Mouse (Mus musculus) neural tube, embryonic 10.5 days (tissue): ENCODE results near the gene Ube2g1.

Experiments used
- DNase-seq: peaks from one replicate; pipeline ENCODE4 v3.0.0-alpha.2; 2017; ENCODE audit warnings: low spot score; ENCODE audit errors: extremely low spot score

Ube2g1 gene

GRCm38 (mm10) chr11:72606694-72607407, at the start of gene Ube2g1:
TSS of gene Ube2g1 (plus strand) at chr11:72607283.
- peak; percentile 97 for DNase-seq

GRCm38 (mm10) chr11:72558155-72558554, 48.9 kb upstream of the Ube2g1 start:
- no peak for DNase-seq

DNA sequence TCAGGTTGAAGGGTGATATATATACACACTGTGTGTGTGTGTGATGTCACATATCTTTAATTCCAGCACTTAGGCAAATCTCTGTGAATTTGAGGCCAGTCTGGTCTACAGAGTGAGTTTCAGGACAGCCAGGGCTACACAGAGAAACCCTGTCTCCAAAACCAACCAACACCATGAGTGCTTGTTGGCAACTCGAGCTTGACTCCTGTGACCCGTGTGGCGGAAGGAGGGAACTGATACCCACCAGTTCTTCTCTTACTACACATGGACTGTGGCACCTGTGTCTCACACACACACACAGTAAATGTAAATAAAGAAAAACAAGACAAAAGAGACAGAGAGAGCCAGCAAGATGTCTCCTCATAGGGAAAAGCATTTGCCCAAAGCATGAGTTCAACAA, 46.4 kb upstream of the Ube2g1 start:
- no peak for DNase-seq

DNA sequence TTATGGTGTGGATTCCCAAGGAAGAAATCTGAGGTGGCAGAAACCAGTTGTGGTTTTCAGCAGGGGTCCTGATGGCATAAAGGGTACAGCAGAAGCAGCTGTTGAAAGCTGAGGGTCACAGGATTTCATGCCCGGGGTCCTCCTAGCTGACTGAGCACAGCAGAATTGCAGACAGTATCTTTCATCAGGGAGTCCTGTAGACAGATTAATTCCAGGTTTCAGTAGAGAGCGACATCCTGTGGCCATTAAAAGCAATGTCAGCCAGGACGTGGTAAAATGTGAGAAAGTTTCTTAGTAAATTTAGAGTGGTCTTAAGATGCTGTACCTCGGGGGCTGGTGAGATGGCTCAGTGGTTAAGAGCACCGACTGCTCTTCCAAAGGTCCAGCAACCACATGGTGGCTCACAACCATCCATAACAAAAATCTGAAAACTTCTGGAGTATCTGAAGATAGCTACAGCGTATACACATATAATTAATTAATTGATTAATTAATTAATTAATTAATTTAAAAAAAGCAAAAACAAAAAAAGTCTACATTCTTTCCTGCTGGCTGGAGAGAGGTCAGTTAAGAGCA, 42.8 kb upstream of the Ube2g1 start:
- peak; percentile 38 for DNase-seq

GRCm38 (mm10) chr11:72566304-72566703, 40.8 kb upstream of the Ube2g1 start:
- no peak for DNase-seq

DNA sequence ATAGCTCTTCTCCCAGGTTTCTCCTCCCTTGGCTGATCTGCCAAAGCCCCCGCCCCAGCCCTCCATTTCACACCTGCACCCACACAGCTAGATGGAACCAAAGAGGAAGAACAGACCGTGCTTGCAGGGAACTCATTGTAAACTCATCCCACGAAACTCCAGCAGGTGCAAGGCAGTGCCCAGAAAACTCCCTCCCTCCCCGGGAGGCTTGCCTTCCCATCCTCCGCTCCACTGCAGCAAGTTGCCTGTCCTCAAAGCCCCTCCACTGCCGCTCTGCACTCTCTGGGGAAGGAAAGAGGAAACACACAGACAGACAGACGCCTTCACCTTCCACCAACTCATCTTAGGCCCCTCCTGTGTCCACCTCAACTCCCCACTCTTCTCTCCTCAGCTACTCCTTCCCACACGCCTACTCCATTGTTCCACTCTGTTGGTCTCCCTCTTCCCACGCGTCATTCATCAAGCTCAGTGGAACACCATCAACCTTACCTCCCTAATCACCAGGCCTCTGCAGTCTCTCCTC, 40.2 kb upstream of the Ube2g1 start:
- no peak for DNase-seq

GRCm38 (mm10) chr11:72569051-72569450, 38.0 kb upstream of the Ube2g1 start:
- DNase-seq: no peak

- DNase-seq: no peak
These were observed 37.3 kb upstream of the Ube2g1 start for GRCm38 (mm10) chr11:72569671-72570318.

DNA sequence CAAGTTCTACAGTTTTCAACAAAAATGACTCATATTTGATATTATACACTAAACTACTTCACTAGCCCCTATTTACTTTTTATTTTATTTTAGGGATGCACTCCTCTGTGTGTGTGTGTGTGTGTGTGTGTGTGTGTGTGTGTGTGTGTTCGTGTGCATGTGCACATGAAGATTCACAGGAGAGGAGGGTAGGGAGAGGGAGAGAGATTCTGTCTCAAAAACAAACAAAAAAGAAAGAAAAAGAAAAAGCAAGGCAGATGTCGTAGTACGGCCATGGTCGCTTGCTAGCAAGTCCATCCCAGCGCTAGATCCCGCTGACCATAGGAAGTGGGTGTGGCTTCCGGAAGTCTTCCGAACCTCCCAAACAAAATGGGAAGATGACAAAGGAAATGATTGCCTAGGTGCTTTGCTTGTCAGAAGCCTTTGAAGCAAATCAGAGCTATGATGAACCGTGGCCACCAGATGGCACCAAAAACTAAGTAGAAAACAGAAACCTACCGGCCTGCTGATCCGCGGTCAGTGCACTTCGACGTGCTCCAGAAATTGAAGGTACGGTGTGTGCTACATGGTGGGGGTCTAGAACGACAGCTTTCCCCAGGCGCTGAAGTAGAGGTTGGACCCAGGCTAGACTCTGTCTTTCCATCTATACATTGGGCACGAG, 36.6 kb upstream of the Ube2g1 start:
- DNase-seq: peak; percentile 84

DNA sequence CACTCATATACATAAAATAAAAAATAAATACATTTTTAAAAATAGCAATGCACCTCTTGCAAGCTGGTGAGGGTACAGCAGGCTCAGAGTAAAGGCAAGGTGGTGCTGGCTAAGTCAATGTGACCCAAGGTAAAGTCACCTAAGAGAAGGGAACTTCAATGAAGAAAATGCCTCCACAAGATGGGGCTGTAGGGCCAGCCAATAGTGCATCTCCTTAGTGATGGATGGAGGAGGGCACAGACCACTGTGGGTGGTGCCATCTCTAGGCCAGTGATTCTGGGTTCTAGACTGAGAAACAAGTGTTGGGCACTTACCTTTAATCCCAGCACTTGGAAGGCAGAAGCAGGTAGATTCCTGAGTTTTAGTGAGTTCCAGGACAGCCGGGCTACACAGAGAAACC, 33.3 kb upstream of the Ube2g1 start:
- no peak for DNase-seq

GRCm38 (mm10) chr11:72576111-72576465, 31.0 kb upstream of the Ube2g1 start:
- DNase-seq: no peak

GRCm38 (mm10) chr11:72576466-72577351, 30.4 kb upstream of the Ube2g1 start:
- DNase-seq: peak; percentile 44

DNA sequence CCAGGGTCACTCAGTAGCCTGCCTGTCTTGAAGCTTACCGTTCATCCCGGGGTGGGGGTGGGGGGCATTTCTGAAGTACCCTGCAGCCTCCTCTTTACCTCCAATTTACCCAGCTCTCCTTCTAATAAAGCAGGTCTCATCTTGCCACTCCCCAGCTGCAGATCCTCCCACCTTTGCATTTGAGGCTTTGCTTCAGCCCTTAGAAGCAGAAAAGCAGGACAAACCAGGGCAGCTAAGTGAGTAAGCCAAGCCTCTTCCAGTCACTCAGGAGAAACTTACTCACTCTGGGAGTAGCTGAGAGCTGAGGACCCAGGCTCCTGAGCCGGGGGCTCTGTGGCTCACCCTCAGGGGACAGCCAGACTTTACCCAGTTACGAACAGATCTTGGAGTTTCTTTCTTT, 28.6 kb upstream of the Ube2g1 start:
- no peak for DNase-seq

DNA sequence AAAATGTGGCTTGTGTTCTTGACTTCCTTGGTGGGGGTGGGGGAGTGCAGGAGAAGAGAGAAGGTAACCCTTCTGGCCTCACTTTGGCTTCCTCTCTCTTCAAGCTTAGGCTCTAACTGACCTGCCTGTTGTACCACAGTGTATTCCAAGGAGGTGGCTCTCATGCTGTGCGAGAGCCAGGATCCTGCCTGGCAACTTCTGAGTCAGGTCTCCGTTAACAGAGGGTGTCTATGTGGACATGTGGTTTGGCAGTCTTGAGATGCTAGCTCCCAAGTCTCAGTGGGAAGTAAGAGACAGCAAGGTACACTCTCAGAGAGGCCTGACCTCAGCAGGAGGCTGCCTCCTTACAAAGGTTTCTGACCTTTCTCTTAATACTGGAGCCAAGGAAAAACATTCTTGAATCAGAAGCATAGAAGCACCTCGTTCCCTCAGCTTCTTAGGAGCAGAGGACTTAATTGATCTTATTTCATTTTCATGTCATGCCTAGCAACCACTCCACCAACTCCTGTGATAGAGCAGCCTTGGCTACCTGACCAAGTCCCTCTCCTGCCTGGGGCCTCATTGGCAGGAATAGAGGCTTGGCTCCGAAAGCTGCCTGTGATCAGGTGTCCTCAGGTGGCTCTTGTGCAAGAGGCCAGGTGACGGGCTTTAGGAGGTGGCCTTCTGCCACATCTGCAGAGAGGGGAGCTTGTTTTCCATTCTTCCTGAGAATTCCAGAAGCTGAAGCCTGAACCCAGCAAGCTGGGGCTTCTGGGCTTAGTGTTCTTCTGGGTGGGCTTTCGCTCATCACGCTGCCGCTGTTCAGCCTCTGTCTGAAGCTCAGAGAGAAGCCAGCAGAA, 25.3 kb upstream of the Ube2g1 start:
- no peak for DNase-seq

- no peak for DNase-seq
These were observed 24.7 kb upstream of the Ube2g1 start for GRCm38 (mm10) chr11:72582448-72582705.

- no peak for DNase-seq
These were observed 24.0 kb upstream of the Ube2g1 start for GRCm38 (mm10) chr11:72583092-72583491.

GRCm38 (mm10) chr11:72586570-72586969, 20.5 kb upstream of the Ube2g1 start:
- DNase-seq: no peak

GRCm38 (mm10) chr11:72587537-72588233, 19.4 kb upstream of the Ube2g1 start:
- no peak for DNase-seq

GRCm38 (mm10) chr11:72595010-72595737, 11.9 kb upstream of the Ube2g1 start:
- DNase-seq: no peak
